Mouse (Mus musculus): ENCODE measurements around the gene Tex21.

The Tex21 gene

DNA sequence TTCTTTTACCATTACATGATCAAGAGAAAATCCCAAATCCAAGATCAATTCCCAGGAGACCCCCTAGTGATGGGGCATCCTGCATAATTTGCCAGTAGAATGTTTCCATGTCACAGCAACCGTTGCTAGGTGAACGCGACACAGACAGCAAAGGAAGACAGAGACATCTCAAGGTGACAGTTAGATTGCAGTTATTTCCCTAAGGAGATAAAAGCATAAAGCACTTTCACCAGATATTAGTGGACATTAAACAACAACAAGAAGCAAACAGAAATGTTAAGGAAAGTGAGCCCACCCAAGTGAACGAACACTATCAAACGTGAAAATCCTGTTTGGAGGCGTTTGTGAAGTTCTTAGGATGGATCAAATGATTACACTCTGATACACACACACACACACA is at the start of gene Tex21:
Gene Tex21, minus strand, starts transcription at position 101 of the 400 bp plus-strand sequence.
- DNase-seq (ENCODE audit: low spot score) = no peak

DNA sequence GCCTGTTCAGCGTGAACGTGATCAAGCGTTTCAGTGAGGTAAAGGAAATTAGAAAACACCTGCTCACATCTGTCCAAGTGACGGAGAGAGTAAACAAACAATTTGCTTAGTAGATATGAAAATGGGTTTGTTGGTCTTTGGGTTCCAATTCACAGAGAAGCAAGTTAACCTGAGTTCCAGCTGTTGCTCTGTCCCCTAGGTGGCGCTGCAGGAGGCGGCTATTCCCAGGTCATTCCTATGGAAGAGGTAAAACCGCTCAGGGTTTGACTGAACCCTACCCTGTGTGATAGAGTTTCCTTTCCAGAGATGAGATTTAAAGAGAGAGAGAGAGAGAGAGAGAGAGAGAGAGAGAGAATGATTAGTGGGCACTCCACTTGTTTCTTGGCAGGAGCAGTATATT is 46.6 kb upstream of the Tex21 start:
- peak; percentile 67 for DNase-seq (ENCODE audit: low spot score)

DNA sequence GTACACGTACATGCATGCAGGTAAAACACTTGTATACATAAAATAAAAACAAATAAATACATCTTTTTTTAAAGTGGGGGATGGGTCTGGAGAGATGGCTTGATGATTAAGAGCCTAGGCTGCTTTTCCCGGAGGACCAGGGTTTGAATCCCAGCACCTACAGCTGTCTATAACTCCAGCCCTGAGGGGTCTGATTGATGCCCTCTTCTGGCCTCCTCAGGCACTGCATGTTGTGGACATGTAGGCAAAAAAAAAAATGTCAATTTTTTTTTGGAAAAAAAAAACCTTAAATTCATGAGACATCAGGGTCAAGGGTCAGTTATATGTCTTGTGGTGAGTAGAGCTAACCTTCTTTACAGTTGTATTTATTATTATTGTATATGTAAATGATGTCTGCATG is 43.7 kb upstream of the Tex21 start:
- no peak for DNase-seq (ENCODE audit: low spot score)

DNA sequence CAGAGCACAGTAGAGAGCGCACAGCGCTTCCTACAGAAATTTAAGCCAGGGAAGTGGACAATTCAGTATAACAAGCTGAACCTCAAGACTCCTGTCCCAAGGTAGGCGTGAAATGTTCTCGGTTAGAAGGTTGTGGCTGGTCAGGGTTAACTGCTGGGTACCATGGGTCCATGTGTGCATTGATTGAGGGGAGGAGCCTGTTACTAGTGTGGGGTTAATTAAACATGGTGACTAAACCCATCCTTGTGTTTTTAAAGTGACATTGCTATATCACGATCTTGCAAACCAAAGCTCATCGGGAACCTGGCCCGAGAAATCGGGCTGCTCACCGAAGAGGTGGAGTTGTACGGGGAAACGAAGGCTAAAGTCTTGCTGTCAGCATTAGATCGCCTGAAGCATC is 42.9 kb upstream of the Tex21 start:
- DNase-seq (ENCODE audit: low spot score) = no peak

DNA sequence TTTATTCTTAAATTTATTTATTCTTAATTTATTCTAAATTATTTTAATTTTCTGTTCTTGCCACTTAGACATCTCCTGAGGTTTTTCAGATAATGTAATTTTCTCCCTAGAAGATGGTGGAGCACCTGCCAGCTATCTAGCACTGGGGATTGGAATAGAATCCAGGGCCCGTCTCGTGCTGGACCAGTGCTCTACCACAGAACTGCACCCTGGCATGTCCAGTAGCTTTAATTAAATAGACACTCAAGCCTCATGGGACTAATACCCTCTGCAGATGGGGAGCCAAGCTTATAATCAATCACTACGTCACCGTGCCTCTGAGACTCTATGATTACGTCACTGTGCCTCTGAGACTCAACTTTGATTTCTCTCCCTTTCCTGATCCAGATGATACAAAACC is 41.9 kb upstream of the Tex21 start:
- no peak for DNase-seq (ENCODE audit: low spot score)

DNA sequence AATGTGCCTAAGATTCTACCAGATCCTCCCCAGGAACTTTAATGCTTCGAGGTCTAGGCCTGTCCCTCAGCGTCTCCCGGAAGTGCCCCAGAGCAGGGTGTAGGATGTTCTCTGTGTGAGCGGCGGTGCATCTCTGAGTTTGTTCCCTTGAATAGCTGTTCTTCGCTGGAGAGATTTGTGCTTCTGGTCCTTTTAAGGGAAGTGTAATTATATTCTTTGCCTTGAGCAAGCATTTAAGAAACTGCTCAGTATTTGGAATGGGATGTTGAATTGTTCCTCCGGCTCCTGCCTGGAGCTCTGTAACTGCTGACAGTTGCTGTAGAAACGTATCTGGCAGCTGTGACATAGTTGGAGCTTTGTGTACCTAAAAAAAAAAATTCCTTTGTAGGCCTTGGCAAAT is 41.4 kb upstream of the Tex21 start:
- no peak for DNase-seq (ENCODE audit: low spot score)

DNA sequence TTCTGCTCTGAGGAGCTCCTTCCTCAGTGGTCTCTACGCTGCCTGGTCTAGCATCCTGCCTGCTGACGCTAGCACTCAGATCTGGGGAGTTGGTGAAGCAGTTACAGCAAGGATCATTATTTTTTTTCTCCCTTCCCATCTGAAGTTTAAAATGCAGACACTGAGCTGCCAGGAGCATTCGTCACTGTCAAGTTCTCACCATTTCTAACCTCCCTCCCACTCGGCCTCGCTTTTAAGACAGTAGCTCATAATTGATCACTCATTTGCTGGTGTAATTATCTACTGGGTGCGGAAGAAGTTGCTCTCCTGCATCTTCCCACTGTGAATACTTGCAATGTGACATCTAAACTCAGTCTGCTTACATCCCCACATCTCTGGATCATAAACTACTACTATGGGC is 38.9 kb upstream of the Tex21 start:
- no peak for DNase-seq (ENCODE audit: low spot score)

DNA sequence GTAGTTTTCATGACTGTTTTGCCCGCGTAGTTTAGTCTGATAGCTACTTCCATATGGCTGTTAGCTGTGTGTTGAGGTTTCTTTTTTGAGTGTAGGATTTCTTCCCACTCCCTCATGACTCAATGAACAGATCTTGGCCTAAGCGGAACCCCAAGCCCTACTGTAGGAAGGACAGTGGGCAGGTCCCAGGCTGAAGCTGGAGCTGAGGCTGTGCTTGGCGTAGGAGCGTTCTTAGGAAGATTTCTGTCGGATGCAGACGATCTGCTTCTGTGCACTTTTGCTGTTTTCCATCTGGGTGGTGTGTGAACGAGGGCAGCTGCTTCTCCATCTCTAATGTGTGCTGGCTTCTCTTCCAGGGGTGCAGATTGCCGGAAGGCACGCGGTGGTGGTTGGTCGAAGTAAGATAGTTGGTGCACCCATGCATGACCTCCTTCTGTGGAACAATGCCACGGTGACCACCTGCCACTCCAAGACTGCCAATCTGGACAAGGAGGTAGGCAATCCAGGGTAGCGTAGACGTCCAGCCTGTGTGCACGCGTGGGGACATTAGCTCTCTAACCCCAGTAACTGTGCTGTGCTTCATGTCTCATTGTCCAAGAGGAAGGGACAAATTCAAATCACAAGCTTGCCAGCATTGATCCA is 36.1 kb upstream of the Tex21 start:
- no peak for DNase-seq (ENCODE audit: low spot score)

DNA sequence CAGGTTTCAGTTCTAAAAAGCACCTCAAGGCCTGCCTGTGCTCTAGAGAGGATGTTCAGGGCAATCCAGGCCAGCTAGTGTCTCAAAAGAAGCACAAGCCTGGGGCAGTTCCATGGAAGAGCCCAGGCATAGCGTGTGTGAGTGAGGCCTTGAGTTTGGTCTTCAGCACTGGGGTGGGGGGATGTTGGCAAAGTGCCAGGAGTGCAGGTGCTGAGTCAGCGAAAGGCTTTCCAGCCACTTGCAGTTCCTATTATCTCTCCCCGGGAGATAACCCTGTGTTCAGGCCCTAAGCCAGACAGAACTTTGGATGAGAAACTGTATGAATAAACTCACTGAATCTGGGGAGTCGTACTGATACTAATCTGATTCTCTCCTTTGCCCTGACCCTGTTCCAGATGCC is 35.6 kb upstream of the Tex21 start:
- no peak for DNase-seq (ENCODE audit: low spot score)

DNA sequence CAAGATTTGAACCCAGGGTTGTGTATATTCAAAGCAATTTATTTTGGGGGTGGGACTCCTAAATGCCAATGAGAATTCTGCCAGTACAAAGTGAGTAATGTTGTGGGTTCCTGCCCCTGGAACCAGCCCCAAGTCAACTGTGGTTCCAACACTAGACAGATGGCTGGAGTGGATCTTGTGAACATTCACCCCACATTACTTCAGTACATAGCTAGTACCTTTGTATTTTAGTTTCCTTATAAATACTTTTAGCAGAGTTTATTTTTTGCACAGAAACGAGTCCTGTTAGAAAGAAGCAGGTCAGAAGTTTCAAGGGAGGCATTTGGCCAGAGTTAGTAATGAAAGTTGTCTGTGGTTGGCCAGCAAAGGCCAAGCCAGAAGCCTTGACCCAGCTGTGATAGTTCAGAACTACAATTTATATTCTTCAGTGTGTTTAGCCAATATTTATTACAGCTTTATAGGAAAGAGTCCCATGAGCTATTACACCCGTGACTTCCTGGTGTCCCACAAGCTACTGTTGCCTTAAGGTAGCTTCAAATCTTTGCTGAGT is 34.6 kb upstream of the Tex21 start:
- no peak for DNase-seq (ENCODE audit: low spot score)

DNA sequence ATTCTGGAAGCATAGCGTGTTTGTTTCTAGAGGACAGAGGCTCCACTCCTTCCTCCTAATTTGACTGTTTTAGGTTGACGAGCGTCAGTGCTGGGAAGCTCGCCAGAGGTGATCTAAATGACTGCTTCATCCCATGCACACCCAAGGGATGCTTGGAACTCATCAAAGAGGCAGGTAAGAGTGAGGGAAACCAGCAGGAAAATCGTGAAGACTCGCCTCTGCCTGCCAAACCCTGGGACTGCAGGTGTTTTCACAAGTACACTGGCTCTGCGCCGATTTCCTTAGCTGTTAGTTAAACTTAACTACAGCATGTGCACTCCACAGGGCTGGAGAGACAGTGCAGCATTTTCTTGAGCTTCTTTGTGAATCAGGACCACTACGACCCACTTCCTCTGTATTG is 34.0 kb upstream of the Tex21 start:
- no peak for DNase-seq (ENCODE audit: low spot score)

DNA sequence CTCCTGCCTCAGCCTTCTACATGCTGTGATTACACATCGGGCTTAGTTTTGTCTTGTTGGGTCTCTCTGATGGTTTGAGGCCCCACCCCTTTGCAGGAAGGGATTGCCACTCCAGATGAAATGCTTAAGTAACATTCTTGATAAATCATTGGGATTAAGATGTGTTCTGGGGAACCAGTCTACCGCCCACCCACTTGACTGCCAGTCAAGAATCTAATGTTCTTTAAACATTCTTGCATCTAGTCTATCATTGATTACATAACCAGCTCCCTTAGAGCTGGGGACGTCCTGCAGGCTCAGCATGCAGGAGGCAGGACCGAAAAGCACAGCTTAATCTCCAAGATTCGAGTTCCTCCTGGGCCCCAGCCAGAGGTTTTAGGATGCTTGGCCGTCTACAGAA is 31.7 kb upstream of the Tex21 start:
- DNase-seq (ENCODE audit: low spot score) = no peak

DNA sequence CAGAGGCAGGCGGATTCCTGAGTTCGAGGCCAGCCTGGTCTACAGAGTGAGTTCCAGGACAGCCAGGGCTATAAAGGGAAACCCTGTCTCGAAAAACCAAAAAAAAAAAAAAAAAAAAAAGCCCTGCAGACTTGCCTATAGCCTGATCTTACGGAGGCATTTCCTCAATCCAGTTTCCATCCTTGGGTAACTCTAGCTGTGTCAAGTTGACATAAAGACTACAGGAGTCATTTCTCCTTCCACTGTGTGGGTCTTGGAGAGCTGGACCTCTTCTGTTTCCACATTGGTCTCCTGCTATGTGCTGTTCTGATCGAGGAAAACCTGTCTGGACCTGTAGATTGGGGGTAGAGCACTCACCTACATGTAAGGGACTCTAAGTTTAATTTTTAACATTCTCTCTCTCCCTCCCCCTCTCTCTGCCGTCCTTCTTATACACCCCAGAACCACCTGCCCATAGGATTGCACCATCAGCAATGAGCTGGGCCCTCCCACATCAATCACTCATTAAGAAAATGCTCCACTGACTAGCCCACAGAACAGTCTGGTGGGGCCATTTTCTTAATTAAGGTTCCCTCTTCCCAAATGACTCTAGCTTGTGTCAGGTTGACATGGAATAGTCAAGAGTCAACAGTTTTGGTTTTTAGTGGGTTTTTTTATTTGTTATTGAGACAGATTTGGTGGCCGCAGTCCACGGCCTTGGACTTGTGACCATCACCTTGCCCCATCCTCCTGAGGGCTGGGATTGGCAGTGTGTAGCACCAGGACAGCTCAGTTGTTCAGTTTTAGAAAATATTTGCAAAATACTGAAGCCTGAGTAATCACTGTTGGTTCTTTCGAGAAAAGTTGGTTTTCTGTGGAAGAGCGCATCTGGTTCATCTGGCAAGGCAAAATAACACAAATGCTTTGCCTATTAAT is 26.3 kb upstream of the Tex21 start:
- DNase-seq (ENCODE audit: low spot score) = no peak

DNA sequence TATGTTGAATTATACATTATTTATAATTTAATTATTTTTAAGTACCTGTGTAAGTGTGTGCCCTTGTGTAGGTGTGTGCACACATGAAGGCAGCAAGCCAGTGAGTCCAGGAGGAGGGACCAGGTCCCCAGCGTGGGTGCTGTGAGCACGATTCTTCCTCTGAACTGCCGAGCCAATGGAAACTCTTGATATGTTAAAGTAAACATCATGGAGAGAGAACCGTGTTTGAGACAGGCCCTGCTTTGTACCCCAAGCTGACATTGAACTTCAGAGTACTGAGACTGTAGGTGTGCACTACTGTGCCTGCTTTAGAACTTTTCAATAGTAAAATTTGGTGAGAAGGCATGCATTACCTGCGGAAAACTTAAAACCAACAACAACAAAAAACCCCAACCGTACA is 25.0 kb upstream of the Tex21 start:
- DNase-seq (ENCODE audit: low spot score) = no peak

DNA sequence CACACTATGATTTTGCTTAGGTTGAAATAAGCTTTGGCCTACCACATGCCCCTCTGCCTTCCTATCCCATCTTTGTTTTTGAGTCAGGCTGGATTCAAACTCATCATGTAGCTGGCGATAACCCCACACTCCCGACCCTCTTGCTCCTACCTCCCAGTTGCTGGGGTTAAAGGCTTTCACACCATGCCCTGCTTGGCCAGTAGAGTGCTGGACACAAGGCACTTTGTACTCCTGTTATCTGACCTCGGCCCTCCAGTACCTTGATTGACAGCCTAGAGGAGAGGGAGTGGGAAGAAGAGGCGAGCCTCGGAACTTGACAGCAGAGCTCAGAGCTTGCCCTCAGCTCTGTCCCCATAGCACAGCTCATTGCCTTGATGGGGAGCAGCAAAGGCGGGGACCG is 22.6 kb upstream of the Tex21 start:
- no peak for DNase-seq (ENCODE audit: low spot score)

DNA sequence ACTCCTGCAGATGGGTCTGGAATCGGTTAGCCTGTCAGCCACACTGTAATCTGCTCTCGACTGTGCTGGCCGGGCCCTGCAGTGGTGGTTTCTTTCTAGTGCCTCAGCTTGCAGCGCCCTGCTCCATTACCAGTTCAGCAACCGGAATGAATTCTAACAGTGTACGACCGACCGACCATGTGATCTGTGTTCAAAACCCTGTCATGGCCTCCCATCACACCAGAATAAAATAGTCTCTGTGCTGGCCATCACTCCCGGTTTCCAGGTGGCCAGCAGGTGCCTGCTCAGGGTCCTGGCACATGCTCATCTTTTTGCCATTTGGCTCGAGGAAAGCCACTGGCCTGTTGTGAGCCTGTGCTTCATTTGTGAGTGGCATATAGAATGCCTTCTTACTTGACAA is 22.1 kb upstream of the Tex21 start:
- no peak for DNase-seq (ENCODE audit: low spot score)

DNA sequence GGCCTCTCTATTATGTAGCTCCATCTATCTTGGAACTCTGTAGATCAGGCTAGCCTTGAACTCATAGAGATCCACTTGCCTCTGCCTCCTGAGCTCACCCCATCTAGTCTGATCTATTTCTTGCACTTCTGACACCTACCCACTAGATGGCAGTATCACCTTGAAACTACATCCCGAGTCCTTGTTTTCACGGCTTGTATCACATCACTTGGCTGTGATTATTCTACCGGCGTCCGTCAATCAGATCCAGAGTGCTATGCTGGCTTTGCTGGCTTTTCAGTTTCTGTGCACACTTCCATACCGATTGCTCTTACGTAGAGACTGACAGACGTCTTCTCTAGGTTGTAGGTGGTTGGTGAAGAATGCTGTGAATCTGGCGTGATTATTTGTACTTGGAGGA is 20.3 kb upstream of the Tex21 start:
- DNase-seq (ENCODE audit: low spot score) = no peak

DNA sequence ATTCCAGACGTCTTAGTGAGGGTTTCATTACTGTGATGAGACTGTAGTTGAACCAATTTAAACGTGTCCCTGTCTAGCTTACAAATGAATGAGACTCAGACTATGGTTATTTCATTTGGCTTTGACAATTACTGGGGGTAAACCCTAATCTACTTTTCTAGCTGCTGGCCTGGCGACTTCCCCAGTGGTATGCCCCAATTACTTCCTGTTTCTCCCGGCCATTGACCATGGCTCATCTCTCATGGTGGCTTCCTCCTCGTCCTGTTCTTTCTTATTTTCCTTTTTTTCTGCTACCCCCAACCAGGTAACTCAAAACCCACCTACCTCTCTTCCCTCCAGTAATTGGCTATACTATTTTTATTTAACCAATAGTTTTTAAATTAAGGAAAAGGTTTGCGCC is 18.5 kb upstream of the Tex21 start:
- DNase-seq (ENCODE audit: low spot score) = no peak

DNA sequence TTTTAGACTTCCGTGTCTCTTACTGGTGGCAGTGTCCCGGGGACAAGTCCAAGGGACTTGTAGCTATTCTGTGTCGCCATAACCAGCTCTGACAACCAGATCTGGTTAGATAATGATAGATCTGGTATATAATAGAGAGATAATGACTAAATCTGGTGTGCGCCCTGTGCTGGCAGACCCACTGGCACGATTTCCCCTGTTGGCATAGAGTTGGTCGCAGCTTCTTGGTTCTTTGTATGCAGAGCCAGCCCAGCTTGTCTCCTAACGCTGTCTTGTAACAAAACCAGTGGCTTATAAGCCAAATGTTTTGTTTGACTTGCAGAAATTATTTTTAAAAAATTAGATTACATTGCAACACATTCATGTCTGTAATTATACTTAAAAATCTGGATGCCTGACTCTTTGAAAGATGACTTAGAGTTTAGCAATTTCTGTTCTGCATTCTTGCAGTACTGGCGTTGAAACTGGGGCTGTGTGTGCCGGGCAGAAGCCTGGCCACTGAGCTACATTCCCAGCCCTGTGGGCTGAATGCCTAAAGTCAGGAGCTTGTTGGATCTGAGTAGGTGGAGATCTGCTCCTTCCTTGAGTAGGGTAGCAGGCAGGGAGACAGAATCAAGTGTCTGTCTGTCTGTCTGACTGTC is 17.9 kb upstream of the Tex21 start:
- DNase-seq (ENCODE audit: low spot score) = no peak

DNA sequence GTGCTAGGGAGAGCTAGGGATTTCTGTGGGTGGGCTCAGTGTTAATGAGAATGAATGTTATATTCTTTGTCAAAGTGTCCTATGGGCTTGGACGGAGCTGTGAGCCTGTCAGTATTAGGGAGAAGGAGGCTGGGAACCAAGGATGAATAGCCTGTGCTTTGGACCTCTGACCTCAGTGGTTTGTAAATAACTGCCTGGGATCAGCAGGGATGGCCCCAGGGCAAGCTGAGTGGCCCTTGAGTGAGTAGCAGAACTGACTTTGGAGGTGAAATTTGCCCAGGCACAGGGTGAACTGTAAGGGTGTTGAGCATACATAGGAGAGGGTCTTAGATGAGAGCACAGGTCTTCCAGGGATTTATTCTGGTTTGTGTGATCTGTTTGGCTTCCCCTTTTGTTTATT is 17.3 kb upstream of the Tex21 start:
- DNase-seq (ENCODE audit: low spot score) = no peak

DNA sequence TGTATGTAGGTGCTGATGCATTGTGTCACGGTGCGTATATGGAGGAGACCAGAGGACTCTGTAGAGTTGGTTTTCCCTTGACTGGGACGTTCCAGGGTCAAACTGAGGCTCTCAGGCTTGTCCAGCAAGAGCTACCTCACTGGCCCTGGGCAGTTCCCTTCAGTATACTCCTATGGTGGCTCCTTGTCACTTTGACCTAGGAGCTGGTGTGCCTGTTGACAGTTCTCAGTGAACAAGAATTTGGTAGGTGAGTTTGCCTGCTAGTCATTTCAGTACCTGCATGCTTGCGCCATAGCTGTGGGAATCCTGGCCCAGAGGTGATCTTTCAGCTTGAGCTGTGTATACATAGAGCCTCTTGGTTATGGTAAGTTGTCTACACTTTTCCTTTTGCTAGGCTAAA is 16.4 kb upstream of the Tex21 start:
- no peak for DNase-seq (ENCODE audit: low spot score)

DNA sequence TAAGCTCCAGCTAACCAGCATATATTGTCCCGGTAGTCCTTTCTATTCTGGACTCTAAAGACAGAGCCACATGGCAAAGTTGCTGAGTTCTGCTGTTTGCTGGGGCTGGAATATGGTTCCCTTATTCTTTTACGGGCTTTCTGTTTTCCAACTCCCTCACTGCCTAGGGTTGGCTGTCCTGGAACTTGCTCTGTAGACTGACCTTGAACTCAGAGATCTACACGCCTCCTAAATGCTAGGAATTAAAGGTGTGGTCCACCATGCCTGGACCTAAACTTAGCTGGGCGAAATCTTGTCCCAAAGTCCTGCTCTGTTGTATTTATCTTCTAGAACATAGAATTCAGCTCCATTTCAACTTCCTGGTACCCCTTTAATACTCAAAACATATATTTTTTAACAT is 15.0 kb upstream of the Tex21 start:
- no peak for DNase-seq (ENCODE audit: low spot score)

DNA sequence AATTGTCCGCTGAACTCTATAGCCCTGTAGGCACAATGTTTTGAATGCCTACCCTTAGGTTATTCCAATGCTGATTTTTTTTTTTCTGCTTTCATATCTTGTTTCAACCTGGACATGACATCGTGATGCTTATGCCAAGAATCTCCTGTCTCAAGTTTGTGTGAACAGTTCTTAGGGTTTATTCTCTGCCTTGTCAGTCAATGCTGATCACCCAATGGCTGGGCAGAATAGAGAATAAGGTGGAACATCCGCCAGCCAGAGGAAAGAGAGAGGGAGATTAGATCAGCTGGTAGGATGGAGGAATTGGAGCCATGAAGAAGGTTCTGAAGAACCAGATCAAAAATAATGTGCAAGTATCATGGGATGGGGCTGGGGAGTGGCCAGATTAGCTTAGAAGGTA is 14.1 kb upstream of the Tex21 start:
- no peak for DNase-seq (ENCODE audit: low spot score)

All from urinary bladder, postnatal 25 days (tissue).